Mouse (Mus musculus) ES-Bruce4 (cell line): ENCODE results near the gene Arhgef11. TPM values are rescaled to one million over a fixed set of nuclear protein-coding genes. Genes with fewer than 3 reads are reported as not detected.

Source experiments
- H3K27ac ChIP-seq: 2 replicates; pipeline ENCODE4 v1.5.1; 2012; ENCODE audit warnings: low read length, inconsistent platforms; ENCODE audit not compliant: insufficient read depth
- H3K27me3 ChIP-seq: 2 replicates; pipeline ENCODE4 v1.6.1; 2012; ENCODE audit warnings: mild to moderate bottlenecking, low read length, inconsistent platforms; ENCODE audit not compliant: control insufficient read depth, poor library complexity, insufficient read depth, severe bottlenecking
- H3K36me3 ChIP-seq: 2 replicates; pipeline ENCODE4 v1.6.1; 2012; ENCODE audit warnings: inconsistent platforms, mild to moderate bottlenecking, low read length, moderate library complexity; ENCODE audit not compliant: control insufficient read depth, poor library complexity, insufficient read depth, severe bottlenecking
- H3K4me1 ChIP-seq: one replicate; pipeline ENCODE4 v1.8.1; 2011; ENCODE audit warnings: low read length; ENCODE audit not compliant: control insufficient read depth, insufficient read depth
- H3K4me3 ChIP-seq: 2 replicates; pipeline ENCODE4 v1.5.1; 2011; ENCODE audit warnings: low read depth, mild to moderate bottlenecking, low read length
- H3K9ac ChIP-seq: 2 replicates; pipeline ENCODE4 v1.6.1; 2012; ENCODE audit warnings: low read depth, mild to moderate bottlenecking, inconsistent platforms; ENCODE audit not compliant: poor library complexity, severe bottlenecking
- H3K9me3 ChIP-seq: replicated peaks from 2 replicates; pipeline ENCODE4 v1.6.1; 2012; ENCODE audit warnings: mild to moderate bottlenecking, low read length, inconsistent platforms; ENCODE audit not compliant: control insufficient read depth, poor library complexity, insufficient read depth, severe bottlenecking
- CTCF ChIP-seq: IDR thresholded peaks from one replicate; pipeline ENCODE4 v1.8.1; 2011; ENCODE audit warnings: low read depth, low read length
- EP300 ChIP-seq: IDR thresholded peaks from 2 replicates; pipeline ENCODE4 v1.6.1; 2011; ENCODE audit warnings: low read depth, low read length; ENCODE audit not compliant: insufficient read depth
- POLR2A ChIP-seq: IDR thresholded peaks from one replicate; pipeline ENCODE4 v1.8.1; 2011; ENCODE audit warnings: low read length; ENCODE audit not compliant: insufficient read depth
- polyA plus RNA-seq: library from polyadenylated mRNA; stranded (reverse); fragments of >200 nt; gene quantifications from 2 replicates; pipeline ENCODE4 v1.2.4, GENCODE M21; 2011; ENCODE audit warnings: low read depth; ENCODE audit not compliant: missing spikeins, insufficient read depth, insufficient read length

Gene Arhgef11
- polyA plus RNA-seq, 1 experiment, result 16.7 TPM

DNA sequence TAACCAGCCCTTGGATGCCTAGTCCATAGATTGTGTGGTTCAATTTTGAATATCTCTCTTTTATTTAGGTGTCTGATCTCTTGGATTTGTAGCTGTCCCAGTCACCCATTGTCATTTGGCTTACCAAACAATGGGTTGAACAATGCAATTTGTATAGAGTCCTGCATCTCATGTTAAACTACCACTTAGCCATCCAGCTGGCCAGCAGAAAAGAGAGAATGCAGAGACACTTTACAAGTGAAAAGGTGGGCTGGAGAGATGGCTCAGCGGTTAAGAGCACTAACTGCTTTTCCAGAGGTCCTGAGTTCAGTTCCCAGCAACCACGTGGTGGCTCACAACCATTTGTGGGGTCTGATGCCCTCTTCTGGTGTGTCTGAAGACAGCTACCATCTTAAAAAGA lies 41.0 kb downstream of the Arhgef11 start:
- no peak overlapping the region for H3K9ac ChIP-seq
- H3K27ac ChIP-seq, result 0 out of 2 replicates have a peak overlapping the region, but pooled peaks have one; percentile 59
- no peaks in the 10 kb centered on the region for H3K27me3 ChIP-seq
- no peak overlapping the region for H3K4me3 ChIP-seq
- no peaks in the 10 kb centered on the region for H3K36me3 ChIP-seq
- H3K9me3 ChIP-seq, result no peaks in the 10 kb centered on the region
- peaks cover 2% of the 10 kb centered on the region for H3K4me1 ChIP-seq
- TF ChIP-seq EP300, result no peak
- no peak for TF ChIP-seq CTCF
- no peak for TF ChIP-seq POLR2A

DNA sequence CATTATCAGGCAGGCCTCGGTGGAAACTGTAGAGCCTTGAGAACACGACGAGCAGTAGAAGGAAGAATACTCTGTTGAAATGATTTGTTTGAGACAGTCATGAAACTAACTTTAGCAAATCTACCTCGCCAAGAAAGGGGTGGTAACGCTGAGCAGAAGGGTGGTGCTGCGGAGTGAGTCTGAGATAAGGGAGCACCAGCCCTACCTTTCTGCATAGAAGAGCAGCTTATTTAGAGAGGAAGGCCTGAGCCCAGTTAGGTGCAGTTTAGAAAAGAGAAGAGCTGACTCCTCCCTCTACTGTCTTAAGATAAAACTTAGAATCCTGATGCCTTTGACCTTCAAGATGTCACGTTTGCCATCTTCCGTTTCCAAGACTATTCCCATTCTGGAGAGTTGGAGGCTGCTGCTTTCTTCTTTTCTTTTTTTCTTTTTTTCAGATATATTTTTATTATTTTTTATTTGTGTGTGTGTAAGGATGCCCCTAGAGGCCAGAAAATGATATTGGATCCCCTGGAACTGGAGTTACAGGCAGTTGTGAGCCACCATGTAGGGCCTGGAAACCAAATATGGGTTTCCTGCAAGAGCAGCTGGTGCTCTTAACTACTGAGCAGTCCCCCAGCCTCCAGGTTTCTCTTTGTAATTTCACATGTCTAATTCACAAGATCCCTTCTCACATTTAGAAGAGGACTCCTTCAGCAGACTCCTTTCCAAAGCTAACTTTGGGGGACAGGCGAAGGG lies 42.5 kb downstream of the Arhgef11 start:
- H3K4me1 ChIP-seq, result peaks cover 2% of the 10 kb centered on the region
- no peaks in the 10 kb centered on the region for H3K9me3 ChIP-seq
- no peak for TF ChIP-seq EP300
- no peak overlapping the region for H3K4me3 ChIP-seq
- no peak overlapping the region for H3K9ac ChIP-seq
- no peaks in the 10 kb centered on the region for H3K36me3 ChIP-seq
- no peak overlapping the region for H3K27ac ChIP-seq
- H3K27me3 ChIP-seq, result no peaks in the 10 kb centered on the region

GRCm38 (mm10) chr3:87660479-87660878 lies 43.1 kb downstream of the Arhgef11 start:
- no peak overlapping the region for H3K4me3 ChIP-seq

GRCm38 (mm10) chr3:87661291-87661690 lies 43.9 kb downstream of the Arhgef11 start:
- H3K9me3 ChIP-seq, result no peaks in the 10 kb centered on the region
- H3K4me1 ChIP-seq, result peaks cover 2% of the 10 kb centered on the region
- no peaks in the 10 kb centered on the region for H3K36me3 ChIP-seq
- no peaks in the 10 kb centered on the region for H3K27me3 ChIP-seq
- no peak overlapping the region for H3K4me3 ChIP-seq
- no peak overlapping the region for H3K9ac ChIP-seq
- H3K27ac ChIP-seq, result no peak overlapping the region
- TF ChIP-seq EP300 (no peak), CTCF (no peak), POLR2A (no peak)

More at GRCm38 (mm10) chr3:87660479-87660878, 43.1 kb downstream of the Arhgef11 start:
- Histone ChIP-seq H3K9me3 (no peaks in the 10 kb centered on the region), H3K27me3 (no peaks in the 10 kb centered on the region), H3K27ac (no peak overlapping the region), H3K36me3 (no peaks in the 10 kb centered on the region), H3K4me1 (peaks cover 2% of the 10 kb centered on the region), H3K9ac (no peak overlapping the region)
- TF ChIP-seq POLR2A, result no peak
- no peak for TF ChIP-seq CTCF
- TF ChIP-seq EP300, result no peak

GRCm38 (mm10) chr3:87718525-87718924 lies 101.2 kb downstream of the Arhgef11 start:
- no peak for TF ChIP-seq POLR2A
- no peak for TF ChIP-seq EP300
- no peak for TF ChIP-seq CTCF
- 0 out of 2 replicates have a peak, but pooled peaks cover 6% of the 10 kb centered on the region for H3K36me3 ChIP-seq
- H3K27ac ChIP-seq, result no peak overlapping the region

DNA sequence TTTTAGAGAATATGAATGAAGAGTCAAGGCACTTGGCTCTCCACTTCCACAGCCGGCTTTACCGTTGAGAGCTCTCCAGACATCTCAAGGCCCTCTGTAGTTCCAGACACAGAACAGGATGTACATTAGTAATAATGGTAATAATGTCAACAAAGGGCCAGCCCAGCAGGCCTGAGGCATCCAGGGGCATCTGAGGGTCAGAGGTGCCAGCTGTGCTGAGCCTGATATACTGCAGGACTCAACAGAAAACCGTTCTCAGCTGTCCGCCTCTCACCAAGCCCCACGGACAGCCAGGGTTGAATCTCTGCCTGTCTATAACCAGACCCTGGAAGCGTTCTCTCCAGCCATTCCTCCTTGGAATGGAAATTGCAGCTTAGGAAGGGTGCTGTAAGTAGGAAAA lies 107.2 kb downstream of the Arhgef11 start:
- no peak overlapping the region for H3K4me3 ChIP-seq
- peaks cover 11% of the 10 kb centered on the region for H3K36me3 ChIP-seq

More at GRCm38 (mm10) chr3:87718525-87718924, 101.2 kb downstream of the Arhgef11 start:
- no peaks in the 10 kb centered on the region for H3K27me3 ChIP-seq
- H3K4me3 ChIP-seq, result no peak overlapping the region
- H3K9ac ChIP-seq, result no peak overlapping the region
- H3K9me3 ChIP-seq, result no peaks in the 10 kb centered on the region
- no peaks in the 10 kb centered on the region for H3K4me1 ChIP-seq

More for the DNA sequence above, 107.2 kb downstream of the Arhgef11 start:
- Histone ChIP-seq H3K9ac (no peak overlapping the region), H3K4me1 (no peaks in the 10 kb centered on the region), H3K27me3 (no peaks in the 10 kb centered on the region), H3K9me3 (no peaks in the 10 kb centered on the region), H3K27ac (no peak overlapping the region)
- no peak for TF ChIP-seq EP300
- no peak for TF ChIP-seq POLR2A
- no peak for TF ChIP-seq CTCF
